Mouse (Mus musculus): Measurements from ENCODE around the gene Scpep1. TPM values are rescaled to one million over a fixed set of nuclear protein-coding genes. Genes with fewer than 3 reads are reported as not detected.
A peak's percentile ranks its signal among the peaks of the same experiment; 100 is the strongest.

Scpep1 gene
- polyA plus RNA-seq, 1 experiment = 17.4 TPM

DNA sequence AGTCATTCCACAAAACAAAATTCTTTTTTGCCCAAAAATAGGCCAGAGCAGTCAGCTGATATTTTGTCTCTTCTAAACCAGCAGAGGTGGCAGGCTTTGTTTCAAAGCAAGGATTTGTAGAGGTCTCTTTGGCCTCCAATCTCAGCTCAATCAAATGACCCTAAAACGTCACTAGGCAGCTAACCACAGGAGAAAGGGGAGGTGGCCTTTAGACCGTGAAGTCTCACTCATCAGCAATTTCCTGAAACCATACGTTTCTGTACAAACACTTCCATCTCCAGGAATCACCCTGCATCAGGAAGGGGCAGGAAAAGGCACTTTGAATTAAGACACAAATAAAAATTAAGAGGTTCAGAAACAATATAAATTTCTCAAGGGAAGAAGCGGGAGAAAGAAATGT, 462 bp downstream of the Scpep1 start:
- peak overlapping the region; percentile 73 for H3K27ac ChIP-seq (ENCODE audit: insufficient read depth, low read length)
- peak overlapping the region; percentile 60 for H3K4me3 ChIP-seq (ENCODE audit: extremely low read depth, insufficient read depth, insufficient read length)
- no peak for TF ChIP-seq CTCF (IDR thresholded peaks at IDR 0.05; ENCODE audit: extremely low read depth, insufficient read depth, insufficient read length, insufficient replicate concordance)
- no peak for TF ChIP-seq POLR2A (IDR thresholded peaks at IDR 0.05; ENCODE audit: low read depth, low read length)
- peaks cover 3% of the 10 kb centered on the region; the same call in 1 of the 2 replicates for H3K36me3 ChIP-seq (ENCODE audit: control insufficient read depth, insufficient read depth, low read length)
- no peaks in the 10 kb centered on the region for H3K27me3 ChIP-seq (ENCODE audit: control insufficient read depth, insufficient read depth, low read length)
- DNase-seq (ENCODE audit: low read depth in 1 of 2, low spot score in 2 of 2) = peak; percentile 15 to 77
- H3K4me1 ChIP-seq (ENCODE audit: control insufficient read depth, insufficient read depth, insufficient read length) = peaks cover 6% of the 10 kb centered on the region; the same call in 1 of the 2 replicates
- under 1% methylated on average over 4 of the region's 4 CpGs for WGBS

DNA sequence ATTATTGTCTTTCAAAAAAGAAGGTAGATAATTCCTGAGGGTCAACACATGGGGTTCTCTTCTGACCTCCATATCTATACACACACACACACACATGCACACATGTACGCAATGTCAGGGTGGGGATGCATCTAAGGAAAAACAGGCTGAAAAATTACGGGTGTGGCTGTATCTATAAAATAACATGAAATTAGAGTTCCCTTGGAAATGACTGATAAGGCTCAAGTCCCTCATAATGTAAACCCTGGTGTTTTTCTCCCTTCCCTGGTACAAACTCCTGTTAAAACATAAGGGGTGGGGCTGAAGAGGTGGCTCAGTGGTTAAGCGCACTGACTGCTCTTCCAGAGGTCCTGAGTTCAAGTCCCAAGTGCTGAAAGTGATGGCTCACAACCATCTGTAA, 1.7 kb downstream of the Scpep1 start:
- DNase-seq (ENCODE audit: low read depth in 1 of 2, low spot score in 2 of 2) = no peak
- 90% methylated on average over 3 of the region's 3 CpGs for WGBS
- Histone ChIP-seq H3K4me1 (ENCODE audit: control insufficient read depth, insufficient read depth, insufficient read length) (peaks cover 7% of the 10 kb centered on the region; the same call in 1 of the 2 replicates), H3K27me3 (ENCODE audit: control insufficient read depth, insufficient read depth, low read length) (no peaks in the 10 kb centered on the region), H3K36me3 (ENCODE audit: control insufficient read depth, insufficient read depth, low read length) (peaks cover 3% of the 10 kb centered on the region; the same call in 1 of the 2 replicates), H3K27ac (ENCODE audit: insufficient read depth, low read length) (no peak overlapping the region), H3K4me3 (ENCODE audit: extremely low read depth, insufficient read depth, insufficient read length) (no peak overlapping the region)
- TF ChIP-seq CTCF (IDR thresholded peaks at IDR 0.05; ENCODE audit: extremely low read depth, insufficient read depth, insufficient read length, insufficient replicate concordance) (no peak), POLR2A (IDR thresholded peaks at IDR 0.05; ENCODE audit: low read depth, low read length) (no peak)

DNA sequence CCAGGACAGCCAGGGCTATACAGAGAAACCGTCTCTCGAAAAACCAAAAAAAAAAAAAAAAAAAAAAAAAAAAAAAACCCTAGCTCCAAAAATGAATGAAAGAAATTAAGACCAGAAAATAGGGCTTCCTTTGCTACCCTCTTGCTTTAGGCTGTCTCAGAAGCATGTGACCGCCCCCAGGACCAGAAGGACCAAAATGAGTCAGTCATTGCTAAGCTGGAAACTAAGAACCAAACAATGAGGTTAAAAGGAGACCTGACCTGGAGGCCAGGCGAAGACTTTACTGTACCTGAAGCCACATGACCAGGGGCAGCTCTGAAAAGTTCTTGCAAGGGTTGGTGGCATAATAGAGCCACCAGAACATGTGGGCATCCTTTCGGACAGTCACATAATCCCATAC, 3.1 kb downstream of the Scpep1 start:
- Histone ChIP-seq H3K36me3 (ENCODE audit: control insufficient read depth, insufficient read depth, low read length) (peaks cover 3% of the 10 kb centered on the region; the same call in 1 of the 2 replicates), H3K27me3 (ENCODE audit: control insufficient read depth, insufficient read depth, low read length) (no peaks in the 10 kb centered on the region), H3K27ac (ENCODE audit: insufficient read depth, low read length) (no peak overlapping the region), H3K4me3 (ENCODE audit: extremely low read depth, insufficient read depth, insufficient read length) (no peak overlapping the region), H3K4me1 (ENCODE audit: control insufficient read depth, insufficient read depth, insufficient read length) (peaks cover 7% of the 10 kb centered on the region; the same call in 1 of the 2 replicates)
- TF ChIP-seq CTCF (IDR thresholded peaks at IDR 0.05; ENCODE audit: extremely low read depth, insufficient read depth, insufficient read length, insufficient replicate concordance) (no peak), POLR2A (IDR thresholded peaks at IDR 0.05; ENCODE audit: low read depth, low read length) (no peak)
- WGBS = 87% methylated on average over 5 of the region's 5 CpGs
- DNase-seq (ENCODE audit: low read depth in 1 of 2, low spot score in 2 of 2) = no peak

DNA sequence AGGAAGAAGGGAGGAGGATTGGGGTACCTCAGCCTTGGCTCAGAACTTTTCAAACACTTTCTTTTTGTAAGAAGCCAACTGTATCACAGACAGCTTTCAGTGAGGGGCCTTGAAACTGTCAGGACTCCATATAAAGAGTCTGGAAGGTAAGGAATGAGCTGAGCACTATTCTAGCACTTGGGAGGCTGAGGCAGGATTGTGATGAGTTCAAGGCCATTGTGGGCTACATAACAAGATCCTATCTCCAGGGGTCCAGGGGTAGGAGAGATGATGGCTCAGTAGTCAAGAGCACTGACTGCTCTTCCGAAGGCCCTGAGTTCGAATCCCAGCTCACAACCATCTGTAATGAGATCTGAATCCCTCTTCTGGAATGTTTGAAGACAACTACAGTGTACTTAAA, 3.7 kb downstream of the Scpep1 start:
- H3K4me3 ChIP-seq (ENCODE audit: extremely low read depth, insufficient read depth, insufficient read length) = no peak overlapping the region

DNA sequence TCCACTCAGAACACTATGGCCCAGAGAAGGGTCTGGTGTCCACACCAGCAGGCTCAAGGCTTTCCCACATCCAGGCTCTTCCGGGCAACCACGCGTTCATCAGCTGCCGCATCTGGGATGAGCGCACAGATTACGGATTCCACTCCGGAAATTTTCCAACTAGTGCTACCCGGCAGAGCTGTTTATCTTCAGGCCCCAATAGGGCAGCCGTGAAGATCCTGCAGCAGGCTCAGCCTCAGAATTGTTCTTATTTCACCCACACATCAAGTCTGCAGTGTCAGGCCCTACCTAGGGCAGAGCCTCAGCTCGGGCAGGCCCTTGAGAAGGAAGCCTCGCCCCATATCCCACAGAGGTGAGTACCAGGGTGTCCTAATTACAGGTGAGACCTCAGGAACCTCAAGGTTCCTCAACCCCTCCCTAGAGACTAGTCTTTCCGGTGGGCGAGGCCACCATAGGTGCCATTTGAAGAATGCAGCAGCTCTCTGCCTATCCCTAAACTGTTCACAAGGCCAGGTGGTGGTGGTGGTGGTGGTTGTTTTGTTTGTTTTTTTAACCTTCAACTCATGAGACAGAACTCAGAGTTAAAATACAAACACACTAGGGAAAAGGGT, 4.5 kb downstream of the Scpep1 start:
- Histone ChIP-seq H3K27me3 (ENCODE audit: control insufficient read depth, insufficient read depth, low read length) (no peaks in the 10 kb centered on the region), H3K36me3 (ENCODE audit: control insufficient read depth, insufficient read depth, low read length) (peaks cover 11% of the 10 kb centered on the region), H3K4me3 (ENCODE audit: extremely low read depth, insufficient read depth, insufficient read length) (no peak overlapping the region), H3K27ac (ENCODE audit: insufficient read depth, low read length) (peak overlapping the region; percentile 69), H3K4me1 (ENCODE audit: control insufficient read depth, insufficient read depth, insufficient read length) (peaks cover 7% of the 10 kb centered on the region; the same call in 1 of the 2 replicates)
- WGBS = 86% methylated on average over 13 of the region's 13 CpGs
- no peak for TF ChIP-seq POLR2A (IDR thresholded peaks at IDR 0.05; ENCODE audit: low read depth, low read length)
- no peak for TF ChIP-seq CTCF (IDR thresholded peaks at IDR 0.05; ENCODE audit: extremely low read depth, insufficient read depth, insufficient read length, insufficient replicate concordance)
- no peak for DNase-seq (ENCODE audit: low read depth in 1 of 2, low spot score in 2 of 2)

More for the DNA sequence above, 3.7 kb downstream of the Scpep1 start:
- peaks cover 8% of the 10 kb centered on the region for H3K36me3 ChIP-seq (ENCODE audit: control insufficient read depth, insufficient read depth, low read length)
- H3K27me3 ChIP-seq (ENCODE audit: control insufficient read depth, insufficient read depth, low read length) = no peaks in the 10 kb centered on the region
- H3K4me1 ChIP-seq (ENCODE audit: control insufficient read depth, insufficient read depth, insufficient read length) = peaks cover 7% of the 10 kb centered on the region; the same call in 1 of the 2 replicates
- WGBS = 96% methylated on average over 2 of the region's 2 CpGs
- no peak for TF ChIP-seq CTCF (IDR thresholded peaks at IDR 0.05; ENCODE audit: extremely low read depth, insufficient read depth, insufficient read length, insufficient replicate concordance)
- no peak for DNase-seq (ENCODE audit: low read depth in 1 of 2, low spot score in 2 of 2)
- H3K27ac ChIP-seq (ENCODE audit: insufficient read depth, low read length) = no peak overlapping the region

DNA sequence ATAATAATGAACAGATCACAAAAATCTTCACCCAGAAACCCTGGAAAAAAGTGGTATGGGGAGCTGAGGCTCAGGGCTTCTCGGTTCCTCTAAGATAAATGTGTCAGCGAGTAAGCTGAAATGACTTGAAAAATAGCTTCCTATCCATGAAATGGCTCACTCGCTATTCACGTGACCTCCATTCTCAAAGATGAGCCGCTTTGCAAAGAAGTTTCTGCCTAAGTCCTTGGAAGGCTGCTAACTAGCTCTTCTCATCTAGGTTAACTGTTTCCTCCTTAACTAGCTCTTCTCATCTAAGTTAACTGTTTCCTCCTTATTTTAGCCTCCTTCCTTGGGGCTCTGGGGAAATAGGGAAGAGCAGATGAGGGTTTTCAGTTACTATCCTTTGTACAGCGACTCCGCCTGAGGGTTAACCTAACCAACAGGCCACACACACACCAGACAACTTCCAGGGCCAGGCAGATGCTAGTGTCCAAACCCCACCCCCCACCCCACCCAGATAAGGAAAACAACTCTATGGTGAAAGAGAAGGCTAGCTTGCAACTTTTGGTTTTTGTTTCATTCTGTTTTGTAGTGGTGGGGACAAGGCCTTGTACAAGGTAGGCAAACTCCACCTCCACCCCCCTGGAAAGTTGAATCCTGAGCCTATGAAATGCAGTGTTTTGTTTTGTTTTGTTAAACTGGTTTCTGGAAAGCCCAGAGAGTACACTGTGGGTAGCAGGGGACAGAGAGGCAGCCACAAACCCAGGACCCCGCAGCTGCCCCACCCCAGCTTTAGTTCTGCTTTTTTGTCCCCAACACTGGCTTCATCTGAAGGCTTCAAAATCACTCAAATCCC, 5.2 kb downstream of the Scpep1 start:
- 56% methylated on average over 8 of the region's 8 CpGs for WGBS
- TF ChIP-seq CTCF (IDR thresholded peaks at IDR 0.05; ENCODE audit: extremely low read depth, insufficient read depth, insufficient read length, insufficient replicate concordance) (no peak), POLR2A (IDR thresholded peaks at IDR 0.05; ENCODE audit: low read depth, low read length) (no peak)
- no peak overlapping the region for H3K4me3 ChIP-seq (ENCODE audit: extremely low read depth, insufficient read depth, insufficient read length)
- peak overlapping the region; percentile 69 for H3K27ac ChIP-seq (ENCODE audit: insufficient read depth, low read length)
- peak in 1 of 2 experiments; percentile 23 for DNase-seq (ENCODE audit: low read depth in 1 of 2, low spot score in 2 of 2)
- H3K27me3 ChIP-seq (ENCODE audit: control insufficient read depth, insufficient read depth, low read length) = no peaks in the 10 kb centered on the region
- peaks cover 7% of the 10 kb centered on the region; the same call in 1 of the 2 replicates for H3K4me1 ChIP-seq (ENCODE audit: control insufficient read depth, insufficient read depth, insufficient read length)
- peaks cover 12% of the 10 kb centered on the region for H3K36me3 ChIP-seq (ENCODE audit: control insufficient read depth, insufficient read depth, low read length)
